Mouse (Mus musculus) heart, embryonic 16.5 days (tissue): ENCODE results near the gene Tmem165. TPM values are rescaled to one million over a fixed set of nuclear protein-coding genes. Genes with fewer than 3 reads are reported as not detected.

Experiments used
- ATAC-seq: fragments of 200-750 bp; cut with Nextera tagmentation; replicated peaks from 2 replicates; pipeline ENCODE4 v1.8.0; 2017; ENCODE audit warnings: moderate number of reproducible peaks; ENCODE audit not compliant: insufficient read depth, low FRiP score; ENCODE audit errors: extremely low read depth
- H3K27ac ChIP-seq: fragments of 300-500 bp; sonication (generic); 2 replicates; pipeline ENCODE4 v1.5.1; 2014; ENCODE audit warnings: mild to moderate bottlenecking, low read length, control low read depth, moderate library complexity
- H3K27me3 ChIP-seq: fragments of 300-500 bp; sonication (generic); 2 replicates; pipeline ENCODE4 v1.6.1; 2014; ENCODE audit warnings: low read length, mixed read lengths; ENCODE audit not compliant: control insufficient read depth, insufficient read depth
- H3K36me3 ChIP-seq: fragments of 300-500 bp; sonication (generic); 2 replicates; pipeline ENCODE4 v1.6.1; 2014; ENCODE audit not compliant: control insufficient read depth, insufficient read depth
- H3K4me1 ChIP-seq: fragments of 300-500 bp; sonication (generic); 2 replicates; pipeline ENCODE4 v1.6.1; 2014; ENCODE audit warnings: low read length, mixed read lengths; ENCODE audit not compliant: control insufficient read depth, insufficient read depth
- H3K4me2 ChIP-seq: fragments of 300-500 bp; sonication (generic); 2 replicates; pipeline ENCODE4 v1.6.1; 2014; ENCODE audit warnings: low read depth, mild to moderate bottlenecking, control low read depth, low read length
- H3K4me3 ChIP-seq: fragments of 300-500 bp; sonication (generic); 2 replicates; pipeline ENCODE4 v1.5.1; 2014; ENCODE audit warnings: mild to moderate bottlenecking, control low read depth, low read length
- H3K9ac ChIP-seq: fragments of 300-500 bp; sonication (generic); 2 replicates; pipeline ENCODE4 v1.6.1; 2014; ENCODE audit warnings: low read length, control low read depth
- H3K9me3 ChIP-seq: fragments of 300-500 bp; sonication (generic); replicated peaks from 2 replicates; pipeline ENCODE4 v1.6.1; 2016; ENCODE audit warnings: low read length; ENCODE audit not compliant: control insufficient read depth
- WGBS: fragments of 180-500 bp; shearing (Covaris S2); extraction: QIAGEN DNeasy Blood & Tissue Kit; methylation state at CpG from one replicate; pipeline ENCODE4 v1.1.7; 2014; 5-methylcytosine and 5-hydroxymethylcytosine counted together
- polyA plus RNA-seq: library from polyadenylated mRNA; unstranded; fragments of >200 nt; fragmentation: Nextera tagmentation; extraction: Ambion mirVana; gene quantifications from 2 replicates; pipeline ENCODE4 v1.2.1, GENCODE M21; 2015

The Tmem165 gene
- polyA plus RNA-seq, 1 experiment from 2014 or later: 58.8 TPM

DNA sequence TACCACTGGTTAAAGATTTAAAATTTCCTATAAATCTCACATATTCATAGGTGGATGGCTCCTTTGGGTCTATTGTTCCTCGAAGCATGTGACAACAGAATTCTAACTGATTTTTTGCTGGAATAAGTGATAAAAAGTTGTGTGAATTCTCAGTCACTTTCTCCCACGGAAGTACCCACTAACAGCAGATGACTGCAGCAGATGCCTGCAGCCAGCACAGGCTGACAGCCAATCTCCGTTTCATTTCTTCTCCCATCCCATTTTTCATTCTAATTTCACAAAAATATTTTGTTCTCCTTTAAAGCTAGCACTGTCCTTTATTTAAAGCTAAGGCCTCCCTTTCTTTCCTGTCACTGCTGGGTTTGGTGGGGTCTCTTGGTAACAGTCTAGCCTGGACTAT is 61.7 kb downstream of the Tmem165 start:
- no peak overlapping the region for H3K4me2 ChIP-seq
- H3K9ac ChIP-seq: no peak overlapping the region
- H3K36me3 ChIP-seq: peaks cover 9% of the 10 kb centered on the region
- ATAC-seq: no peak
- no peak overlapping the region for H3K4me3 ChIP-seq
- no peak overlapping the region for H3K27ac ChIP-seq
- H3K27me3 ChIP-seq: no peaks in the 10 kb centered on the region
- 88% methylated on average over 3 of the region's 3 CpGs for WGBS
- no peaks in the 10 kb centered on the region for H3K9me3 ChIP-seq
- no peaks in the 10 kb centered on the region for H3K4me1 ChIP-seq

DNA sequence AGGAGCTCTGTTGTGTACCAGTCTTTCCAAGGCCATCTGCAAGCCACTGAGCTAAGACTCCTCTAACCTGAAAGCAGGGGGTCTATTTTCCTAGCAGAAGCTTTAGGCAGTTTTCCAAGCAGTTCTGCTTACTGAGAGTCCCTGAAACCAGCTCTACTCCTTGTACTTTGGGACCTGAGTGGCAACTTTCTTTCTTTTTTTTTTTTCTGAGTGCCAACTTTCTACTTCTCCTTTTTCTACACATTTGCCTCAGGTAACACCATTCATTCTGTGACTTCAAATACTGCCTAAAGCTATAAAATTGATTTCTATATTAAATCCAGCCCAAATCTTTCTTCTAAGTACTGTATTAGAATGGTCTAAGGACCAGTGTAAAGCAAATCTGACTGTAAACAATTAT is 62.9 kb downstream of the Tmem165 start:
- Histone ChIP-seq H3K4me2 (no peak overlapping the region), H3K9me3 (no peaks in the 10 kb centered on the region), H3K4me1 (no peaks in the 10 kb centered on the region), H3K9ac (no peak overlapping the region), H3K27ac (no peak overlapping the region), H3K27me3 (no peaks in the 10 kb centered on the region), H3K36me3 (peaks cover 9% of the 10 kb centered on the region), H3K4me3 (no peak overlapping the region)
- no peak for ATAC-seq

DNA sequence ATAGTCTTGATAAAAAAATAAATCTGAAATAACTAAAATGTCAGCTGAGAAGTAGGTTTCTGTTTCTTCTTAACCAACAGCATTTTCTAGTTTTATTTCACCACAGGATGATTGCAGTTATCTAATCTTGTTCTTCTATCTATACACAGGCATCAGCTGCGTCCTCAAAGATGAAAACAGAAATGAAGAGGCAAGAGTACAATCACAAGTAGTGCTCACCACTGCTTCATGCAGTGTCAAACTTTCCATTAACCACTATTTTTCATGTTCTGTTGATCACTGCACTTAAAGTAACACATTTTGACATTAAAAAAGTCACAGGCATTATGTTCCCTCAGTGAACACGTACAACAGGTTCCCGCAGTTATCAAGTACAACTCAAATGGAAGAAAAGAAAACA is 67.3 kb downstream of the Tmem165 start:
- Histone ChIP-seq H3K4me2 (no peak overlapping the region), H3K27ac (no peak overlapping the region), H3K36me3 (peaks cover 8% of the 10 kb centered on the region), H3K4me3 (no peak overlapping the region), H3K9ac (no peak overlapping the region), H3K27me3 (no peaks in the 10 kb centered on the region), H3K9me3 (no peaks in the 10 kb centered on the region), H3K4me1 (no peaks in the 10 kb centered on the region)
- WGBS: 86% methylated on average over 3 of the region's 3 CpGs
- no peak for ATAC-seq

Other genes starting within 250 kb of the Tmem165 start
- 38.5 and 46.2 TPM in 2 replicates for gene Kdr, start 205.4 kb upstream of the Tmem165 start, polyA plus RNA-seq
- gene Srd5a3, start 43.6 kb upstream of the Tmem165 start, polyA plus RNA-seq: 30.7 TPM in 2 replicates
- gene Clock, start 120.9 kb downstream of the Tmem165 start, polyA plus RNA-seq: 9.7 and 9.8 TPM in 2 replicates
- gene Pdcl2, start 147.3 kb downstream of the Tmem165 start, polyA plus RNA-seq: not detected in 2 replicates
- gene Nmu, start 179.9 kb downstream of the Tmem165 start, polyA plus RNA-seq: not detected in 2 replicates